Mouse (Mus musculus): ENCODE results near the gene Slc34a2.

Slc34a2 gene

GRCm38 (mm10) chr5:53110225-53110624 lies 72.3 kb downstream of the Slc34a2 start:
- no peak for DNase-seq (ENCODE audit: low read depth)

GRCm38 (mm10) chr5:53111036-53111435 lies 73.2 kb downstream of the Slc34a2 start:
- DNase-seq (ENCODE audit: low read depth), result no peak

GRCm38 (mm10) chr5:53112942-53113341 lies 75.1 kb downstream of the Slc34a2 start:
- DNase-seq (ENCODE audit: low read depth), result no peak

- no peak for DNase-seq (ENCODE audit: low read depth)
These were observed 76.9 kb downstream of the Slc34a2 start for GRCm38 (mm10) chr5:53114616-53115267.

GRCm38 (mm10) chr5:53118212-53118611 lies 80.3 kb downstream of the Slc34a2 start:
- DNase-seq (ENCODE audit: low read depth), result no peak

GRCm38 (mm10) chr5:53119689-53120088 lies 81.8 kb downstream of the Slc34a2 start:
- DNase-seq (ENCODE audit: low read depth), result no peak

Data from naive thymus-derived CD4-positive, alpha-beta T cell, adult 2 months (primary cell).